Mouse (Mus musculus) stomach, embryonic 15.5 days (tissue): Measurements from ENCODE around the gene Ctrb1. TPM values are rescaled to one million over a fixed set of nuclear protein-coding genes. Genes with fewer than 3 reads are reported as not detected.

Experiments used
- ATAC-seq: fragments of 200-750 bp; cut with Nextera tagmentation; 2 replicates; pipeline ENCODE4 v1.8.0; 2017; ENCODE audit warnings: low read depth, moderate number of reproducible peaks, moderate TSS enrichment; ENCODE audit not compliant: insufficient read depth, low FRiP score
- H3K27ac ChIP-seq: fragments of 300-500 bp; sonication (generic); 2 replicates; pipeline ENCODE4 v1.5.1; 2015; ENCODE audit warnings: mild to moderate bottlenecking, inconsistent platforms
- H3K27me3 ChIP-seq: fragments of 300-500 bp; sonication (generic); replicated peaks from 2 replicates; pipeline ENCODE4 v1.6.1; 2015; ENCODE audit warnings: inconsistent platforms
- H3K36me3 ChIP-seq: fragments of 300-500 bp; sonication (generic); 2 replicates; pipeline ENCODE4 v1.6.1; 2015; ENCODE audit warnings: inconsistent platforms
- H3K4me1 ChIP-seq: fragments of 300-500 bp; sonication (generic); 2 replicates; pipeline ENCODE4 v1.6.1; 2015; ENCODE audit warnings: inconsistent platforms
- H3K4me2 ChIP-seq: fragments of 300-500 bp; sonication (generic); 2 replicates; pipeline ENCODE4 v1.6.1; 2015; ENCODE audit warnings: mild to moderate bottlenecking, inconsistent platforms
- H3K4me3 ChIP-seq: fragments of 300-500 bp; sonication (generic); replicated peaks from 2 replicates; pipeline ENCODE4 v1.5.1; 2015; ENCODE audit warnings: inconsistent platforms
- H3K9ac ChIP-seq: fragments of 300-500 bp; sonication (generic); 2 replicates; pipeline ENCODE4 v1.6.1; 2015; ENCODE audit warnings: inconsistent platforms
- H3K9me3 ChIP-seq: fragments of 300-500 bp; sonication (generic); 2 replicates; pipeline ENCODE4 v1.6.1; 2016; ENCODE audit warnings: inconsistent platforms
- WGBS: fragments of 180-500 bp; shearing (Covaris S2); methylation state at CpG from one replicate; pipeline ENCODE4 v1.1.7; 2015; 5-methylcytosine and 5-hydroxymethylcytosine counted together
- polyA plus RNA-seq: library from polyadenylated mRNA; unstranded; fragments of >200 nt; fragmentation: Nextera tagmentation; extraction: Ambion mirVana; gene quantifications from 2 replicates; pipeline ENCODE4 v1.2.1, GENCODE M21; 2015

Ctrb1 gene
- polyA plus RNA-seq, 1 experiment from 2014 or later = 3,283 TPM

- H3K4me2 ChIP-seq = peak overlapping the region; percentile 81
- H3K27me3 ChIP-seq = no peaks in the 10 kb centered on the region
- peak; percentile 9; the same call in 1 of the 2 replicates for ATAC-seq
- H3K36me3 ChIP-seq = no peaks in the 10 kb centered on the region
- peak overlapping the region; percentile 74 for H3K4me3 ChIP-seq
- peaks cover 85% of the 10 kb centered on the region for H3K4me1 ChIP-seq
- WGBS = 1% methylated on average over 39 of the region's 39 CpGs
- H3K9me3 ChIP-seq = no peaks in the 10 kb centered on the region
- H3K9ac ChIP-seq = peak overlapping the region; percentile 75
- H3K27ac ChIP-seq = peak overlapping the region; percentile 91
Observed at GRCm38 (mm10) chr8:111731231-111731977, 40.6 kb upstream of the Ctrb1 start.

GRCm38 (mm10) chr8:111729233-111730170, 38.7 kb upstream of the Ctrb1 start:
- Histone ChIP-seq H3K4me1 (peaks cover 72% of the 10 kb centered on the region), H3K27ac (no peak overlapping the region), H3K36me3 (0 out of 2 replicates have a peak, but pooled peaks cover 3% of the 10 kb centered on the region), H3K4me3 (0 out of 2 replicates have a peak overlapping the region, but pooled peaks have one; percentile 74), H3K9ac (no peak overlapping the region), H3K27me3 (no peaks in the 10 kb centered on the region), H3K4me2 (peak overlapping the region; percentile 81), H3K9me3 (no peaks in the 10 kb centered on the region)
- WGBS = 58% methylated on average over 7 of the region's 7 CpGs
- no peak for ATAC-seq

- H3K36me3 ChIP-seq = 0 out of 2 replicates have a peak, but pooled peaks cover 5% of the 10 kb centered on the region
- 84% methylated on average over 5 of the region's 5 CpGs for WGBS
- H3K9me3 ChIP-seq = no peaks in the 10 kb centered on the region
- no peak overlapping the region for H3K9ac ChIP-seq
- no peak overlapping the region for H3K27ac ChIP-seq
- H3K4me3 ChIP-seq = no peak overlapping the region
- H3K4me2 ChIP-seq = no peak overlapping the region
- H3K27me3 ChIP-seq = no peaks in the 10 kb centered on the region
- peaks cover 66% of the 10 kb centered on the region for H3K4me1 ChIP-seq
- no peak for ATAC-seq
Observed at GRCm38 (mm10) chr8:111728481-111728880, 37.7 kb upstream of the Ctrb1 start.

GRCm38 (mm10) chr8:111727553-111727952, 36.7 kb upstream of the Ctrb1 start:
- H3K4me2 ChIP-seq = no peak overlapping the region
- no peak for ATAC-seq
- no peak overlapping the region for H3K27ac ChIP-seq
- no peak overlapping the region for H3K4me3 ChIP-seq
- peaks cover 56% of the 10 kb centered on the region for H3K4me1 ChIP-seq
- no peaks in the 10 kb centered on the region for H3K27me3 ChIP-seq
- no peaks in the 10 kb centered on the region for H3K9me3 ChIP-seq
- 77% methylated on average over 4 of the region's 4 CpGs for whole genome bisulfite sequencing
- H3K36me3 ChIP-seq = 0 out of 2 replicates have a peak, but pooled peaks cover 5% of the 10 kb centered on the region
- H3K9ac ChIP-seq = no peak overlapping the region

GRCm38 (mm10) chr8:111726102-111726900, 35.5 kb upstream of the Ctrb1 start:
- peaks cover 52% of the 10 kb centered on the region for H3K4me1 ChIP-seq
- no peak overlapping the region for H3K4me3 ChIP-seq
- WGBS = 53% methylated on average over 7 of the region's 7 CpGs
- no peaks in the 10 kb centered on the region for H3K9me3 ChIP-seq
- ATAC-seq = peak; percentile 59
- H3K9ac ChIP-seq = no peak overlapping the region
- peak overlapping the region; percentile 75 for H3K27ac ChIP-seq
- H3K27me3 ChIP-seq = no peaks in the 10 kb centered on the region
- H3K4me2 ChIP-seq = peak overlapping the region; percentile 2; the same call in 1 of the 2 replicates
- H3K36me3 ChIP-seq = 0 out of 2 replicates have a peak, but pooled peaks cover 5% of the 10 kb centered on the region

- Histone ChIP-seq H3K27me3 (no peaks in the 10 kb centered on the region), H3K4me1 (peaks cover 42% of the 10 kb centered on the region)
- WGBS = 85% methylated on average over 6 of the region's 6 CpGs
Observed at GRCm38 (mm10) chr8:111725341-111725740, 34.5 kb upstream of the Ctrb1 start.

GRCm38 (mm10) chr8:111720115-111720544, 29.3 kb upstream of the Ctrb1 start:
- Histone ChIP-seq H3K9ac (no peak overlapping the region), H3K36me3 (peaks cover 25% of the 10 kb centered on the region), H3K9me3 (no peaks in the 10 kb centered on the region), H3K27ac (peak overlapping the region; percentile 40), H3K27me3 (no peaks in the 10 kb centered on the region), H3K4me2 (no peak overlapping the region), H3K4me1 (peaks cover 37% of the 10 kb centered on the region), H3K4me3 (no peak overlapping the region)
- ATAC-seq = no peak
- WGBS = 54% methylated on average over 4 of the region's 4 CpGs

More at GRCm38 (mm10) chr8:111725341-111725740, 34.5 kb upstream of the Ctrb1 start:
- peaks cover 10% of the 10 kb centered on the region; the same call in 1 of the 2 replicates for H3K36me3 ChIP-seq
- no peak overlapping the region for H3K9ac ChIP-seq
- H3K4me2 ChIP-seq = no peak overlapping the region
- no peak overlapping the region for H3K27ac ChIP-seq
- no peaks in the 10 kb centered on the region for H3K9me3 ChIP-seq
- no peak for ATAC-seq
- H3K4me3 ChIP-seq = no peak overlapping the region

- no peak overlapping the region for H3K4me2 ChIP-seq
- 46% methylated on average over 5 of the region's 5 CpGs for WGBS
- ATAC-seq = no peak
- H3K36me3 ChIP-seq = peaks cover 32% of the 10 kb centered on the region
- H3K4me1 ChIP-seq = peaks cover 35% of the 10 kb centered on the region
- H3K27me3 ChIP-seq = no peaks in the 10 kb centered on the region
- H3K27ac ChIP-seq = peak overlapping the region; percentile 51
- H3K9ac ChIP-seq = no peak overlapping the region
- H3K4me3 ChIP-seq = no peak overlapping the region
- H3K9me3 ChIP-seq = no peaks in the 10 kb centered on the region
Observed at GRCm38 (mm10) chr8:111718937-111719336, 28.1 kb upstream of the Ctrb1 start.

- Histone ChIP-seq H3K36me3 (peaks cover 43% of the 10 kb centered on the region), H3K4me2 (0 out of 2 replicates have a peak overlapping the region, but pooled peaks have one; percentile 14), H3K9ac (no peak overlapping the region), H3K4me3 (no peak overlapping the region), H3K27me3 (no peaks in the 10 kb centered on the region), H3K4me1 (peaks cover 32% of the 10 kb centered on the region), H3K27ac (peak overlapping the region; percentile 91), H3K9me3 (no peaks in the 10 kb centered on the region)
- ATAC-seq = no peak
- 45% methylated on average over 6 of the region's 6 CpGs for WGBS
Observed at GRCm38 (mm10) chr8:111717866-111718265, 27.1 kb upstream of the Ctrb1 start.

GRCm38 (mm10) chr8:111717488-111717792, 26.6 kb upstream of the Ctrb1 start:
- 70% methylated on average over 4 of the region's 4 CpGs for WGBS
- 0 out of 2 replicates have a peak overlapping the region, but pooled peaks have one; percentile 0 for H3K9ac ChIP-seq

More at GRCm38 (mm10) chr8:111717488-111717792, 26.6 kb upstream of the Ctrb1 start:
- H3K36me3 ChIP-seq = peaks cover 47% of the 10 kb centered on the region
- ATAC-seq = no peak
- peaks cover 32% of the 10 kb centered on the region for H3K4me1 ChIP-seq
- peak overlapping the region; percentile 14 for H3K4me2 ChIP-seq
- no peaks in the 10 kb centered on the region for H3K27me3 ChIP-seq
- H3K4me3 ChIP-seq = no peak overlapping the region
- H3K9me3 ChIP-seq = no peaks in the 10 kb centered on the region
- H3K27ac ChIP-seq = peak overlapping the region; percentile 91
